Mouse (Mus musculus): Measurements from ENCODE around the gene Samd8. TPM values are rescaled to one million over a fixed set of nuclear protein-coding genes. Genes with fewer than 3 reads are reported as not detected.

Gene Samd8
- polyA plus RNA-seq, 1 experiment from 2014 or later, result 13.8 TPM

GRCm38 (mm10) chr14:21722021-21722698, 28.2 kb upstream of the Samd8 start:
- Histone ChIP-seq H3K27ac (no peak overlapping the region), H3K9ac (no peak overlapping the region), H3K27me3 (0 out of 2 replicates have a peak, but pooled peaks cover 4% of the 10 kb centered on the region), H3K36me3 (no peaks in the 10 kb centered on the region), H3K4me3 (no peak overlapping the region), H3K4me1 (peaks cover 13% of the 10 kb centered on the region; the same call in 1 of the 2 replicates), H3K4me2 (replicated peaks) (no peak overlapping the region), H3K9me3 (peaks cover 11% of the 10 kb centered on the region; the same call in 1 of the 2 replicates)
- WGBS, result 42% methylated on average over 8 of the region's 8 CpGs
- ATAC-seq (ENCODE audit: insufficient number of reproducible peaks, insufficient read depth, low FRiP score, low TSS enrichment), result no peak

- H3K36me3 ChIP-seq, result no peaks in the 10 kb centered on the region
- no peak for ATAC-seq (ENCODE audit: insufficient number of reproducible peaks, insufficient read depth, low FRiP score, low TSS enrichment)
- H3K4me2 ChIP-seq (replicated peaks), result no peak overlapping the region
- no peak overlapping the region for H3K9ac ChIP-seq
- WGBS, result 66% methylated on average over 6 of the region's 6 CpGs
- no peaks in the 10 kb centered on the region for H3K27me3 ChIP-seq
- H3K9me3 ChIP-seq, result peaks cover 5% of the 10 kb centered on the region; the same call in 1 of the 2 replicates
- no peaks in the 10 kb centered on the region for H3K4me1 ChIP-seq
- no peak overlapping the region for H3K27ac ChIP-seq
- no peak overlapping the region for H3K4me3 ChIP-seq
These were observed 21.1 kb upstream of the Samd8 start for GRCm38 (mm10) chr14:21729031-21729732.

- no peak overlapping the region for H3K27ac ChIP-seq
- H3K27me3 ChIP-seq, result no peaks in the 10 kb centered on the region
- WGBS, result 94% methylated on average over 4 of the region's 4 CpGs
- H3K9ac ChIP-seq, result no peak overlapping the region
- no peak for ATAC-seq (ENCODE audit: insufficient number of reproducible peaks, insufficient read depth, low FRiP score, low TSS enrichment)
- H3K4me3 ChIP-seq, result no peak overlapping the region
- H3K4me2 ChIP-seq (replicated peaks), result no peak overlapping the region
- peaks cover 5% of the 10 kb centered on the region; the same call in 1 of the 2 replicates for H3K9me3 ChIP-seq
- no peaks in the 10 kb centered on the region for H3K4me1 ChIP-seq
- no peaks in the 10 kb centered on the region for H3K36me3 ChIP-seq
These were observed 20.4 kb upstream of the Samd8 start for GRCm38 (mm10) chr14:21729936-21730335.

- H3K4me2 ChIP-seq (replicated peaks), result no peak overlapping the region
- H3K36me3 ChIP-seq, result no peaks in the 10 kb centered on the region
- no peak overlapping the region for H3K27ac ChIP-seq
- H3K9me3 ChIP-seq, result peaks cover 5% of the 10 kb centered on the region; the same call in 1 of the 2 replicates
- H3K9ac ChIP-seq, result no peak overlapping the region
- H3K4me1 ChIP-seq, result no peaks in the 10 kb centered on the region
- no peaks in the 10 kb centered on the region for H3K27me3 ChIP-seq
- ATAC-seq (ENCODE audit: insufficient number of reproducible peaks, insufficient read depth, low FRiP score, low TSS enrichment), result no peak
- H3K4me3 ChIP-seq, result no peak overlapping the region
- WGBS, result 93% methylated on average over 15 of the region's 15 CpGs
These were observed 17.0 kb upstream of the Samd8 start for GRCm38 (mm10) chr14:21733131-21733905.

- ATAC-seq (ENCODE audit: insufficient number of reproducible peaks, insufficient read depth, low FRiP score, low TSS enrichment), result no peak
- 94% methylated on average over 7 of the region's 7 CpGs for WGBS
- no peaks in the 10 kb centered on the region for H3K4me1 ChIP-seq
- no peaks in the 10 kb centered on the region for H3K9me3 ChIP-seq
- no peak overlapping the region for H3K4me3 ChIP-seq
- H3K27me3 ChIP-seq, result 0 out of 2 replicates have a peak, but pooled peaks cover 7% of the 10 kb centered on the region
- H3K4me2 ChIP-seq (replicated peaks), result no peak overlapping the region
- H3K27ac ChIP-seq, result no peak overlapping the region
- no peaks in the 10 kb centered on the region for H3K36me3 ChIP-seq
- H3K9ac ChIP-seq, result no peak overlapping the region
These were observed 10.0 kb upstream of the Samd8 start for GRCm38 (mm10) chr14:21740345-21740744.

GRCm38 (mm10) chr14:21741314-21741713, 9.0 kb upstream of the Samd8 start:
- ATAC-seq (ENCODE audit: insufficient number of reproducible peaks, insufficient read depth, low FRiP score, low TSS enrichment), result no peak
- 0 out of 2 replicates have a peak, but pooled peaks cover 7% of the 10 kb centered on the region for H3K27me3 ChIP-seq
- no peaks in the 10 kb centered on the region for H3K9me3 ChIP-seq
- H3K4me2 ChIP-seq (replicated peaks), result no peak overlapping the region
- WGBS, result 91% methylated on average over 3 of the region's 3 CpGs
- no peaks in the 10 kb centered on the region for H3K4me1 ChIP-seq
- H3K9ac ChIP-seq, result peak overlapping the region; percentile 40; the same call in 1 of the 2 replicates
- no peak overlapping the region for H3K27ac ChIP-seq
- H3K4me3 ChIP-seq, result no peak overlapping the region
- H3K36me3 ChIP-seq, result no peaks in the 10 kb centered on the region

- no peaks in the 10 kb centered on the region for H3K36me3 ChIP-seq
- no peak overlapping the region for H3K27ac ChIP-seq
- no peaks in the 10 kb centered on the region for H3K9me3 ChIP-seq
- no peak overlapping the region for H3K9ac ChIP-seq
- 0 out of 2 replicates have a peak, but pooled peaks cover 7% of the 10 kb centered on the region for H3K27me3 ChIP-seq
- peak; percentile 61 for ATAC-seq (ENCODE audit: insufficient number of reproducible peaks, insufficient read depth, low FRiP score, low TSS enrichment)
- 10% methylated on average over 4 of the region's 4 CpGs for WGBS
- no peak overlapping the region for H3K4me2 ChIP-seq (replicated peaks)
- no peaks in the 10 kb centered on the region for H3K4me1 ChIP-seq
- H3K4me3 ChIP-seq, result no peak overlapping the region
These were observed 8.5 kb upstream of the Samd8 start for GRCm38 (mm10) chr14:21741786-21742185.

- 83% methylated on average over 4 of the region's 4 CpGs for WGBS
- ATAC-seq (ENCODE audit: insufficient number of reproducible peaks, insufficient read depth, low FRiP score, low TSS enrichment), result no peak
These were observed 7.9 kb upstream of the Samd8 start for GRCm38 (mm10) chr14:21742441-21742840.

GRCm38 (mm10) chr14:21744169-21744568, 6.2 kb upstream of the Samd8 start:
- 86% methylated on average over 1 of the region's 1 CpGs for WGBS
- Histone ChIP-seq H3K27ac (no peak overlapping the region), H3K9ac (no peak overlapping the region), H3K4me2 (replicated peaks) (no peak overlapping the region), H3K36me3 (no peaks in the 10 kb centered on the region), H3K27me3 (0 out of 2 replicates have a peak, but pooled peaks cover 7% of the 10 kb centered on the region), H3K9me3 (no peaks in the 10 kb centered on the region), H3K4me3 (no peak overlapping the region), H3K4me1 (no peaks in the 10 kb centered on the region)
- ATAC-seq (ENCODE audit: insufficient number of reproducible peaks, insufficient read depth, low FRiP score, low TSS enrichment), result no peak

More at GRCm38 (mm10) chr14:21742441-21742840, 7.9 kb upstream of the Samd8 start:
- no peaks in the 10 kb centered on the region for H3K4me1 ChIP-seq
- H3K27me3 ChIP-seq, result 0 out of 2 replicates have a peak, but pooled peaks cover 7% of the 10 kb centered on the region
- no peak overlapping the region for H3K27ac ChIP-seq
- H3K4me2 ChIP-seq (replicated peaks), result no peak overlapping the region
- no peak overlapping the region for H3K9ac ChIP-seq
- H3K9me3 ChIP-seq, result no peaks in the 10 kb centered on the region
- H3K36me3 ChIP-seq, result no peaks in the 10 kb centered on the region
- H3K4me3 ChIP-seq, result no peak overlapping the region

GRCm38 (mm10) chr14:21745149-21745548, 5.2 kb upstream of the Samd8 start:
- Histone ChIP-seq H3K9me3 (no peaks in the 10 kb centered on the region), H3K4me1 (no peaks in the 10 kb centered on the region), H3K36me3 (no peaks in the 10 kb centered on the region), H3K27me3 (0 out of 2 replicates have a peak, but pooled peaks cover 7% of the 10 kb centered on the region), H3K4me3 (no peak overlapping the region), H3K27ac (no peak overlapping the region), H3K4me2 (replicated peaks) (no peak overlapping the region), H3K9ac (no peak overlapping the region)
- WGBS, result 68% methylated on average over 5 of the region's 5 CpGs
- no peak for ATAC-seq (ENCODE audit: insufficient number of reproducible peaks, insufficient read depth, low FRiP score, low TSS enrichment)

GRCm38 (mm10) chr14:21746251-21746650, 4.1 kb upstream of the Samd8 start:
- WGBS, result 89% methylated on average over 8 of the region's 8 CpGs
- no peak overlapping the region for H3K4me2 ChIP-seq (replicated peaks)
- H3K9me3 ChIP-seq, result no peaks in the 10 kb centered on the region
- H3K9ac ChIP-seq, result no peak overlapping the region
- no peaks in the 10 kb centered on the region for H3K4me1 ChIP-seq
- no peak for ATAC-seq (ENCODE audit: insufficient number of reproducible peaks, insufficient read depth, low FRiP score, low TSS enrichment)
- no peak overlapping the region for H3K4me3 ChIP-seq
- H3K27ac ChIP-seq, result no peak overlapping the region
- 0 out of 2 replicates have a peak, but pooled peaks cover 7% of the 10 kb centered on the region for H3K27me3 ChIP-seq
- no peaks in the 10 kb centered on the region for H3K36me3 ChIP-seq

All from embryonic facial prominence, embryonic 12.5 days (tissue).